1 mouse cellular context compared by ENCODE assay signal in the genomic region with DNA sequence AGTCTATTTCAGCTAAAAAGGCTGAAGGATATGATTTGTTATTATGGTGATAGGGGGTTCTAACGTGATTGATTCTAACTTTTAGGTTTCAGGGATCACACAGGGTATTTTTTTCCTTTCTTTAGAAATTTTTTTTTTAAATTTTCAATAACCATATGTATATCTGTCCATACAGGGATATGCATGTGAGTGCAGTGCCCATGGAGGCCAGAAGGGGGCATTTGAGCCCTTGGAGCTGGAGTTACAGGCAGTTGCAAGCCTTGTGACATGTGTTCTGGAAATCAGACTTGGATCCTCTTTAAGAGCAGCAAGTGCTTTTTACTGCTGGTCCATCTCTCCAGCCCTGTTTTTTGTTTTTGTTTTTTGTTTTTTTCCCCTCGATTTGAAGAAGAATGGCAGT.
TF ChIP-seq lines count a peak whose summit lies in the region.

No protein-coding gene starts in this region.

TF ChIP-seq in CH12.LX, 34 proteins besides CTCF, POLR2A, EP300 and RAD21:
- no peak for TF ChIP-seq NELFE (IDR thresholded peaks at IDR 0.05; ENCODE audit: low read depth, low read length)
- no peak for TF ChIP-seq ETS1 (conservative IDR thresholded peaks at IDR 0.05; ENCODE audit: low read depth, low read length)
- TF ChIP-seq E2F4 (IDR thresholded peaks at IDR 0.05; ENCODE audit: insufficient replicate concordance, low read depth, low read length): no peak
- TF ChIP-seq SIN3A (IDR thresholded peaks at IDR 0.05; ENCODE audit: low read length): no peak
- TF ChIP-seq ELF1 (IDR thresholded peaks at IDR 0.05; ENCODE audit: low read depth, low read length): no peak
- no peak for TF ChIP-seq MAX (IDR thresholded peaks at IDR 0.05; ENCODE audit: low read length)
- TF ChIP-seq USF1 (IDR thresholded peaks at IDR 0.05; ENCODE audit: low read depth, low read length): no peak
- no peak for TF ChIP-seq ZKSCAN1 (IDR thresholded peaks at IDR 0.05; ENCODE audit: borderline replicate concordance, low read depth, low read length)
